Mouse (Mus musculus) kidney, adult 9 months (tissue): ENCODE measurements around the gene Mars.
"Not testable (repeated sequence)": the region's sequence is repeated elsewhere in the genome, so short reads cannot be mapped to it uniquely, and the experiment has no call there.

Source experiments
- DNase-seq: peaks from one replicate; pipeline ENCODE4 v3.0.0; 2022

The Mars gene

DNA sequence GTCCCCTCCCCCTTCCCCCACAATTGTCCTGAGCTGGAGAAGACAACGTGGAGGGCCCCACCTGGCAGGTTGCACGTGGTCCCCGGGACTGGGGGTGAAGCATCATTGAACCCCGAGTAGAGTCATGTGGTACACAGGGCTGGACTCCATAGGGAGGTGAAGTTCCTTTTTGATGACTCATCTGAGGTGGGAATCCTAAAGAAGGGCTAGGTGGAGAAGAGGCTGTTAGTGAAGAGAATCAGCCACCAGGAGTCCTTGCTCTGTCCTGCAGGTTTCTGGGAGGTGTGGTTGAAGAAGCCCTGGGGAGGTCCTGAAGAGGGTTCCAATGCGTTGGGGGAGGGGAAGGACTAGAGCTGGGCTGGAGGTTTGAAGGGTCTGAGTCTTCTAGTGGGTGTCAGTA lies 25.4 kb upstream of the Mars start:
- no peak for DNase-seq

DNA sequence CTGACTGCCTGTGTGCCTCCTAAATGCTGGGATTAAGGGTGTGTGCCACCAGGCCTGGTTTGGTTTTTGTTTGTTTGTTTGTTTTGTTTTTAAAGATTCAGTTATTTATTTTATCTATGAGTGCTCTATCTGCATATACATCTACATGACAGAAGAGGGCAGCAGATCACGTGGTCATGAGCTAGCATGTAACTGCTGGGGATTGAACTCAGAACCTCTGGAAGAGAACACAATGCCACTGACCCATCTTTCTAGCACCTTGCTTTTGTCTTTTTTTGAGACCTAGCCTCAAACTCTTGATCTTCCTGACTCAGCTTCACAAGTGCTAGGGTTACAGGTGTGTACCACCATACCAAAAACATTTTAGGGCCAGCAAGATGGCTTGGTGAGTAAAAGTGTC lies 23.7 kb upstream of the Mars start:
- no peak for DNase-seq

DNA sequence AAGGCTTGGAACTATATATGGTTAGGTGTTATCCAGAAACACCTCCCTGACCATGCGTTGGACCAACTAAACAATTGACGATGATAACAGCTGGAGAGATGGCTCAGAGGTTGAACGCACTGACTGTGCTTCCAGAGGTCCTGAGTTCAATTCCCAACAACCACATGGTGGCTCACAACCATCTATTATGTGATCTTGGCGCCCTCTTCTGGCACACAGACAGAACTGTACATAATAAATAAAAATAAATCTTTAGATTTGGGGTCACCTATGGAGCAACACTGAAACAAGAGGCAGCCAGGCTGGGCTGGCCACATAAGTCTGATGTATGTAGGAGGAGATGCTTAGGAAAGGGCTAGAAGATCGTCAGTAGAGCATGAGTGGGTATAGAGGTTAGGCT lies 21.6 kb upstream of the Mars start:
- DNase-seq, result no peak

DNA sequence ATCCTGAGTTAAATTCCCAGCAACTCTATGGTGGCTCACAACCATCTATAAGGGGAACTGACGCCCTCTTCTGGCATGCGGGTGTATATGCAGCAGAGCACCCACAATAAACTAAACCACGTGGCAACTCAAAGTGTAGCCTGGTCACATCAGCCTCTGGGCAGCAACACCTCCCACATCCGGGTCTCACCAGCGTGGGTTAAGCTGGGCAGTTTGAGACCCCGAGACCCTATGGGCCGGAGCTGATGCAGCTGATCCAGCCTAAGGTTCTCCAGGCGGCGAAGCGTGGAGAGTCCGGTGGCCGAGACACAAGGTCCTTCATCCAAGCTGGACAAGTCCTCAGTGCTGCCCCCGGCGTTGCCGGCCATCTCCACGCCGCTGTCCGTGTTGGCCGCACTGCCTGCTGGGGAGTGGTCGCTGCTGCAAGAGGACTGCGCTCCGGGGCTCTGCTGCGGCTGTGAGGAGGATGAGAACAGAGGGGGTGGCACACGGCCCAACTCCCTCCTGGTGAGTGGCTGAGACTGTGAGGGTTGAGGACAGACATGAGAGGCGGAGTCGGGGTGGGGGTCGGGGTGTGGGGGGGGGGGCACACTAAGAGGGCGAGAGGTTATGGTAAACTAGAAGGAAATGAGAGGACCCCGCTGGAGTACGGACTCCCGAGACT lies 20.8 kb upstream of the Mars start:
- DNase-seq, result no peak

DNA sequence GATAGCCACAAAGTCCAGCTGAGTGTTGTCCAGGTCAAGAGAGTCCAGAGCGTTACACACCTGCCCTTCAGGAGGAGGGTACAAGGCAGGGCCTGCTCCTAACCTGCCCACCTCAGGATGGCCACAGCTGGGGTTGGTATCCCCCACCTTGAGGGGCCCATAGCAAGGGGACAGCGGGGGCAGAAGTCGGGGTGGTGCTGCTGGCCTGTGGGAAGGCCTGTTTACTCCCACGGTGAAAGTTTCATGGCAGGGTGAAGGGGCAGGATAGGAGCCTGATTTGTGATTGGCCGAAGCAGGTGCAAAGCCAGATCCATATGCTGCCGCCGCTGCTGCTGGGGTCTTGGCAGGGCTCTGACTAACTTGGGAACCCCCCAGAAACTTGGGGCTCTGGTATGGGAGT lies 18.6 kb upstream of the Mars start:
- DNase-seq, result no peak

DNA sequence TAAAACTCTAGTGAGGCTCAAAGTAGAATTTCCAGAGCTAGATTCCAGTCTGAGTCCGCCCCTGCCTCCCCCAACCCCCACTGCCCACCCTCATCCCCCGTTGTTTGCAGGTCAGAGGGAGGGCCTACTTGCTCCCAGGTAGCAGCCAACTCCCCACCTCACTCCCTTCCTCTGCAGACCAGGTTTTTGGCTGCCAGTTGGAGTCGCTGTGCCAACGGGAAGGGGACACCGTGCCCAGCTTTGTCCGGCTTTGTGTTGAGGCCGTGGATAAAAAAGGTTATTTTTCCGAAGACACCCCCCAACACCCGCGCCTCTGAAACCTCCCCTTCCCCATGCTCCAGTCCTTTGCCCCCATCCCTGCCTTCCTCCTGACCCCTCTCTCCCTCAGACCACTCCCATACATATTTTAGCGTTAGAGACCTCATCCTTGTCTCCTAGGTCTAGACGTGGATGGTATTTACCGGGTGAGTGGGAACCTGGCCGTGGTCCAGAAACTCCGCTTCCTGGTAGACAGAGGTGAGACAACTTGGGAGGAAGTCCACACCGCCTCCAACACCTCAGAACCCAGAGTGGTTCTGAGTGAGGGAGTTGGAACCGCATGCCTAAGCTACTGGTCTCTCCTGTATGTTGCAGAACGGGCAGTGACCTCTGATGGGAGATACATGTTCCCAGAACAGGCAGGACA lies 16.0 kb upstream of the Mars start:
- no peak for DNase-seq

DNA sequence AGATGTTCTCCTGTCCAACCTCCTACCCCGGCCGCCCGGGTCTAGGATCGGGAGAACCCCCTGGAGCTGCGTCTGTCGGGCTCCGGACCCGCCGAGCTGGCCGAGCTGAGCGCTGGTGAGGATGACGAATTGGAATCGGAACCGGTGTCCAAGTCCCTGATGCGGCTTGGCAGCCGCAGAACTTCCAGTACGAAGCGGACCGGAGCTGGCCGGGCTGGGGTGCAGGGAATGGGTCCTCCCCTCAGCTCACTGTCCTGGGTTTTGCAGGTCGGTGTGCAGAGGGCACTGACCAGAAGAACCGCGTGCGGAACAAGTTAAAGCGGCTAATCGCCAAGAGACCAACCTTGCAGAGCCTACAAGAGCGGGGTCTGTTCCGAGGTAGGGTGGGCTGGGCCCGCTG lies 15.2 kb upstream of the Mars start:
- no peak for DNase-seq

DNA sequence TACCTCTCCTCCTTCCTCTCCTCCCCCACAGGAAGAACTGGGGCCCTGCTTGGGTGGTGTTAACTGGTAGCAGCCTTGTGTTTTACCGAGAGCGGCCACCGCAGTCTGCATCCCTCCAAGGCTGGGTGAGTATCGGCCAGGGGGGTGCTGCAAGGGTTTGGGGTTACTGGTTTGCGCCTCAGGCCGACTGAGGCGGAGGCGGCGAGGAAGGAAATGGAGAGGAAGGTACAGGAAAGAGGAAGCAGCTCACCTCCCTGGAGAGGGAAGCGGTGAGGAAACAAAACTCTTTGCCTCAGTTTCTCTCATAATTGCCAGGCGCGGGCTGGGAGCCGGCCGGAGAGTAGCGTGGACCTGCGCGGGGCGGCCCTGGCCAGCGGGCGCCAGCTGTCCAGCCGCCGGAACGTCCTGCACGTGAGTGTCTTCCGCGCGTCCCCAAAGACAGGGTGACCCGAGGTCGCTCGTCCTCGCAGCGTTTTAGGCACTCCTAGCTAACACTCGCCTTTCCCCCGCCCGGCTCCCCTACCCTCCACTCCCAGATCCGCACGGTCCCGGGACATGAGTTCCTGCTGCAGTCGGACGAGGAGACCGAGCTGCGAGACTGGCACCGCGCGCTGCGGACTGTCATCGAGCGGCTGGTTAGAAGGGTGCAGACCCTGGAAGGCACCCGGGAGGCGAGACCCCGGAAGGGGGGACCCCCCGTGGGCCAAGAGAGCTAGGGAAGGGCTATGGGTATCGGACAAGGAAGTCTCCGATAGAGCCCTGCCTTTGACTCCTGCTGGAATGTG lies 14.6 kb upstream of the Mars start:
- DNase-seq, result no peak

DNA sequence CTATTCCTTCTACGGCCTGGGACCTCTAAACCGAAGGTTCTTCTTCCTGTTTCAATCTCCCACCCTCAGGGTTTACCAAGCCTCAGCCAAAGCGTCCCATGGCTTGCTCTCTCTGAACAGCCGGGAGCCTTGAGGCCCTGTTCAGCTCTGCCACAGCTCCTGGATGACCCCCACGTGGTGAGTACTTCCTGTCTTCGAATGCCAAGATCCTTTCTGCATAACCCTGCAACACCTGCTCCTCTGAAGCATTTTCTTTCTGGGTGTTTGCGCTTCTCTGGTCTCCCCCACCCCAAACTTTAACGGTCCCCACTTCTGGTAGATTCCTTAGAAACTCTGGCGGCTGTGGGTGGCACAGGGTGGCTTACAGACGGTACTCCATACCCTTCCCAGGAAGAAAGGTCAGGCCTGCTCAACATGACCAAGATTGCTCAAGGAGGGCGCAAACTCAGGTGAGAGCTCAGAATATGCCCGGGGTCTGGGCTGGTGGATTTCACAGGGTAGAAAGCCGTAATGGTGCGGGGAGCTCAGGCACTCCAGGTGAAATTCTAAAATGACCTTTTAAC lies 13.9 kb upstream of the Mars start:
- DNase-seq, result no peak

DNA sequence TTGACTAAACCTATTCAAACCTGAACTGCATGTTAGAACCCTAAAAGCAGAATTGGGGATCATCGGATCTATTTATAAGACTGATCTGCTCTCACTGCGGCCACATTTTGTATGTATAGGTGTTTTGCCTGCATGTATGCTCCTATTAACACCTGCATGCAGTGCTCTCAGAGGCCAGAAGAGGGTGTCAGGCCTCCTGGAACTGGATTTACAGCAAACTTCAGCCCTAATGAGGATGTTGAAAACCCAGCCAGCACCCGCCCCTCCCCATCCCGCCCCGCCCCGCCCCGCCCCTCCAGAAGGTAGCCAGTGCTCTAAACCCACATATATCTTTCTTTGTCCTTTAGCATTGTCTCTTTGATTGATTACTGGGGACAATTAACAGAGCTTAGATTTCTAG lies 12.9 kb upstream of the Mars start:
- peak; percentile 68 for DNase-seq

DNA sequence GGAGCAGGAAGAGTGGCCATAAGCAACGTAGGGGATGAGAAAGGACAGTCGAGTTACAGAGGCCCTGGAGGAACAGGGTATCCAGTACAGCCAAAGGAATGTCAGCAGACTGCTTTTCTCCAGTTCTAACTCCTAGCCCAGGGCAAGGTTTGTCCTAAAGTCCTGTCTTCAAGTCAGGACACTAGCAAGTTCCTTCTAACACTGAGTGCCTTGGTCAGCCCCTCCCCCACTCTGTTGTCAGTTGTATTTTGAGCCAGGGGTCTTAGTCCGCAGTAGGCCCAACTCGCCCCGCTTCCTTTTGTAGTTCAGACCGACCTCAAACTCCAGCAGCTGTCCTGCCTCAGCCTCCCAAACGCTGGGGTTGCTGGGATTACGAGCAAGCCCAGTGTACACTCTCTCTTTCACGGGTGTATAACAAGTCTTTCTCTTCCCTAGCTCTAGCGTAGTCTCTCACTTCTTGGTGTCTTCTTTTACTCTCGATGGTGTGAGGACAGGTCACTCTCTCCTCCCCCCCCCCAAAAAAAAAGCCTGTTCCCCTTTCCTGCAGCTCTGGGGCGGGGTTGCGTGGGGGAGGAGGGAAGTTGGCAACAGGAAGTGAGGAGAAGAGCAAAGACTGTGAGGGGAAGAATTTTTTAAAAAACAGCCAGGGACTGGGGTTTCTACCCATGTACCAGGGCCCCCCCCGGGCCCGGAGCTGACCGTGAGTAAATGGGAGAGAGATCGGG lies 11.7 kb upstream of the Mars start:
- no peak for DNase-seq

DNA sequence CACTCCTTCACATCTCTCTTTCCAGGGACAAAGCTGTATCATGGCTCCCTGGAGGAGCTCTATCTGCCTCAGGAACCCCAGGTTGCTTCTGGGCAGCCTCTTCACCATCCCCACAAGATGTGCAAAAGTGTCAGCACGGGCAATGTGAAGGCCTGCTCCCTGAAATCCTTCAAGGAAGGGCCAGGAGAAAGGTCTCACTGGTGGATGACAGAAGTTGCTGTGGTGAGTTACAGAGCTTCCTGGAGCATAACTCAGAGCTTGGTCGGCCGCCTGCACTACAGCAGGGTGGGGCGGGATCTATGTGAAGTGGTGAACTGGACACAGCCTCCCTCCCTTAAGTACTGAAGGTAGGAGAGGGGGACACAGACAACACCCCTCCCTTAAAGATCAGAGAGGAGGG lies 11.1 kb upstream of the Mars start:
- no peak for DNase-seq

DNA sequence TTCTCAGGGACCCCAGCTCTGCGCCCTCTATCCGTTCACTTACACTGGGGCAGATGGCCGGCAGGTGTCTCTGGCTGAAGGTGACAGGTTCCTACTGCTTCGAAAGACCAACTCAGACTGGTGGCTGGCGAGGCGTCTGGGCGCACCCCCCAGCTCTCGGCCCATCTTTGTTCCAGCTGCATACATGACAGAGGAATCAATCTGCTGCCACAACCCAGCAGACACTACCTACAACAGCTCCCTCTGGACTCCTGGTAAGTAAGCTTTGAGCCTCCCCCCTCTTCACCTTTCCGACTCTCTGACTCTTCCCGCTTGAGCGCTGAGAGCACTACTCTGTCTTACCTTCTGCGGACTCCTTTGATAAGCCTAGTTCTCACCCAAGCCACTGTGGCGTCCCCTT lies 10.6 kb upstream of the Mars start:
- no peak for DNase-seq

DNA sequence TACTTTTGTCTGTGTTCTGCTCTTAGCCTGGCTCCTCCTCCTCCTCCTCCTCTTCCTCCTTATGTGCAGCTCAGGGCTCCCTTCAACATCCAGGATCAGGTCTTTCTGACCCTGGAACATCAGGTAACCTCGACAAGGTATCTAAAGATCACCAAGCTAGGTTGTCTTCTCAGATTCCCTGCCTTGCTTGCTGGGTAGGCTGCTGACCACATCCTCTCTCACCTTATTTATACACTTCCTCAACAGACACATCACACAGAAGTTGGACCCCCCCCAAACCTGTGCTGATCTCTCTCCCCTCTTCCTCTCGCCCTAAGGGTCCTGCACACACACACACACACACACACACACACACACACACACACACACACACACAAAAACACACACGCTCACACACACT lies 10.0 kb upstream of the Mars start, which contains the start of gene Arhgap9:
Arhgap9 (plus strand) TSS at position 344 of the 400 bp plus-strand sequence.
- no peak for DNase-seq

DNA sequence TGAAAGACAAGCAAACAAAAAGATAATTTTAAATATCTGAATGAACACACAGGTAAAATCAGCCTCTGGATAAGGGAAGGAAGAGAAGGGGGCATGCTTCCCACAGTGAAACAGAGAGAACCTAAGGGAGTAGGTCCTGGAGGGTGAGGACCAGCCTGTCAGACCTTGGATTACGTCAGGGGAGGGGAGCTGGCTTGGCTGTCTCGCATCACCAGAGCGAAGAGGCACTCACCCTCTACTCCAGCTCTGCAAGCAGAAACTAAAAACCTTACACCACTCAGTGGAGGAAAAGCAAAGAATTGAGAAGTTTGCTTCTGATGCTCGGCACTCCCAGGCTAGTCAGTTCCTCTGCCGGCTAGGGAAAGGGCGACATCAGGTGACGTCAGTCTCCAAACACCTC lies 8.4 kb upstream of the Mars start:
- DNase-seq, result no peak

DNA sequence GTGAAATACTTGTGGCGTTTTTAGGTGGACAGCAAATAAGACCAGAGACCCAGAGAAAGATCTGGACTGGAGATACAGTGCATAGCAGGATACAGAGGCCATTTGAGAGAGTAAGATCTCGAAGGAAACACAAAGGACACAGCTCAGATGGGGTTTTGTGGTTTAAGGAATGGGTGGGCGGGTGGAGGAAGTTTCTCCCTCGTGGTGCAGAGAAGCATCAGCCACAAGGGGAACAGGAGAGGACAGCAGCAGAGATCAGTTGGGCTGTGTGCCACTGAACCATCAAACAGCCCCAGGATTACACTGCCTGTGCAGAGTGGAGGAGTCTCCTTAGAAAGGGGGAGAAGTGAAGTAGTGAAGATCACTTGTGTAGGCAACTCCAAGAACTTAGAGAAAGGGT lies 6.4 kb upstream of the Mars start:
- no peak for DNase-seq

DNA sequence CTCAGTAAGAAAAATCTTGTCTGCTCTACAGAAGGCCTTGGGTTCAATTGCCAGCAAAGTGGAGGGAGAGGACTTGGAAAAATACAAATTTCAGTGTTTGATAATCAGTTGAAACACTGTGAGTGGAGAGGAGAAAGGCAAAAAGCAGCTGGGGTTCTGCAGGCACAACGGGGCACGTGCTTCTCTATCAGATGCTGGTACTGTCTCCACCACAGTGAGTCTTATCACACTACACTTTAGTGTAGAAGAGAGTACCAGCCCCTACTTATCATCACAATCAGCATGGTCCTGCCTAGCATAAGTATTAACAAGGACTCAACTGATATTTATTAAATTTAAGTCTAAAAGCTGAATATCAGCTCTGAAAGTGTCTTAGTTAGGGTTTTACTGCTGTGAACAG lies 5.7 kb upstream of the Mars start:
- no peak for DNase-seq

DNA sequence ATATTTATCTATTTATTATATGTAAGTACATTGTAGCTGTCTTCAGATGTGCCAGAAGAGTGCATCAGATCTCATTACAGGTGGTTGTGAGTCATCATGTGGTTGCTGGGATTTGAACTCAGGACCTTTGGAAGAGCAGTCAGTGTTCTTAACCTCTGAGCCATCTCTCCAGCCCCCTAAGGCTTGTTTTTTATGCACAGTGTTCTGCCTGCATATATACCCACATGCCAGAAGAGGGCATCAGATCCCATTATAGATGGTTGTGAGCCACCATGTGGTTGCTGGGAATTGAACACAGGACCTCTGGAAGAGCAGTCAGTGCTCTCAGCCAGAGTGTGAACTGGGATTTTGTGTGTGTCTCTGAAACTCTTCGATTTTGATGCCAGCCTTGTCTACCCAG lies 3.4 kb upstream of the Mars start:
- not testable (repeated sequence) for DNase-seq

DNA sequence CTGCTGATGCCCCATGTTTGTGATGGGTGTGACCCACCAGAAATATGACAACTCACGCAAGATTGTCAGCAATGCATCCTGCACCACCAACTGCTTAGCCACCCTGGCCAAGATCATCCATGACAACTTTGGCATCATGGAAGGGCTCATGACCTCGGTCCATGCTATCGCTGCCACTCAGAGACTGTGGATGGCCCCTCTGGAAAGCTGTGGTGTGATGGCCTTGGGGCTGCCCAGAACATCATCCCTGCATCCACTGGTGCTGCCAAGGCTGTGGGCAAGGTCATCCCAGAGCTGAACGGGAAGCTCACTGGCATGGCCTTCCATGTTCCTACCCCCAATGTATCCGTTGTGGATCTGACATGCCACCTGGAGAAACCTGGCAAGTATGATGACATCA lies 1.9 kb upstream of the Mars start:
- DNase-seq, result not testable (repeated sequence)

DNA sequence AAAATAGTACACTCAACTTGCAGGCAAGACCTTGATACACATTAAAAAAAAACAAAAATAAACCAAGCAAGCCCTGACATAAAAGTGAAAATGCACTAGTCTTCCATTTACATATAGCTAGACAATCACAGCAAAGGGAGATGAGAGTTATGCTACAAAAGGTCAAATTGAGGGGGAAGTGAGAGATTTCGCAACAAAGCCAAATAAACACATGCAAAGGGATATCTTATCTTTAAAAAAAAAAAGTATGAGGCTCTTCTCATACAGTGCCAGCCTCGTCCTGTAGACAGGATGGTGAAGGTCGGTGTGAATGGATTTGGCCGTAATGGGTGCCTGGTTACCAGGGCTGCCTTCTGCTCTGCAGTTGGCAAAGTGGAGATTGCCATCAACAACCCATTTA lies 1.3 kb upstream of the Mars start:
- DNase-seq, result no peak

DNA sequence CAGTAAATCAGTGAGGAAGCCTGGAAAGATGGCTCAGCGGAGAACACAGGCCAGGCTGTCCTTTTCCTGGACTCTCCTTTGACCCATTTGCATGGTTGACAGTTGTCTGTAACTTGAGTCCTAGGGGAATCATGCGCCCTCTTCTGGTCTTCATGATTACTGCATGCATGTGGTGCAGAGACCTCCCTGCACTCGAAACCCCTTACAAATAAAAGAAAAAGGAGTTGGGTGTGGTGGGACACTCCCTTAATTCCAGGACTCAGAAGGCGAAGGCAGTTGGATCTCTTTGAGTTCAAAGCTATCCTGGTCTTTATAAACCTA lies 730 bp upstream of the Mars start:
- DNase-seq, result peak; percentile 91

DNA sequence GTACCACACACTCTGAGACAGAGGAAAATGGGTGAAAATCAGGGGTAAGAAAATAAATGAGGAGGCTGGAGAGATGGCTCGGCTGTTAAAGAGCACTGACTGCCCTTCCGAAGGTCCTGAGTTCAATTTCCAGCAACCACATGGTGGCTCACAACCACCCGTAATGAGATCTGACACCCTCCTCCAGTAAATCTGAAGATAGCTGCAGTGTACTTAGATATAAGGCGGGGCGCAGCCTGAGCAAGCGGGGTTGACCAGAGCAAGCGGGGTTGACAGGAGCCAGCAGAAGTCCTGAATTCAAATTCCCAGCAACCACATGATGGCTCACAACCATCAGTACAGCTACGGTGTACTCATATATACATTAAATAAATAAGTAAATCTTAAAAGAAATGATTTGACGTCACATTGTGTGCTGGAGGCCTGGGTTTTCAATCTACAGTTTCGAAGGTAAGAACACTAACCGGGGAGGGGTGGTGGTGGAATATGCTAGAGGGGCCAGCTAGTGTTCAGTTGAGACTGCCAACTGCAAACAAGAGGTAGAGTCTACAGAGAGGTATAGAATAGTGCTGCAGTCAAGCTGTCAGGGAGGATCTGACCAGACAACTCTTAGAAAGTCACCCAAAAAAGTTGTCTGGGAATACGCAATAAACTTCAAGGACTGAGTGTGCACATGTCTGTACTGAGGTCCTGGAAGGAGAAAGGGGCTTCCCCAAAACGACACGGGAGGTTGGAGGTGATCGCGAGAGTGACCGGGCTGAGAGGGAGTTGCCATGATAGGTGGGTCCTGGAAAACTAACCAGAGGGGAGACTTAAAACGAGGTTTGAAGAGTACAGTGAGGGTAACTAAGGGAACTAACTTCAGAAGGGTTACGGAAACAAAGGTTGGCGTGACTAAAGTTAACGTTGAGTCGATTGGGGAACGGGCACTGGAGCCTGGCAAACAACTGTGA lies 787 bp downstream of the Mars start:
- no peak for DNase-seq
